ENCODE assay signal across 11 mouse cellular contexts in genomic region chr9:88295798-88296197, GRCm38 (mm10). TPM values are rescaled to one million over a fixed set of nuclear protein-coding genes. Genes with fewer than 3 reads are reported as not detected.
DNase-seq lines count a peak whose midpoint lies in the region; TF ChIP-seq lines count a peak whose summit lies in the region.
"Had no signal": no experiment of that assay in that cellular context is flagged by ENCODE, and none has a peak within 500 bp of the region (broad histone marks: within the 10 kb centered on the region; RNA-seq: fewer than 3 reads in every experiment).

No protein-coding gene starts in this region.

- no peak overlapping the region for H3K4me3 ChIP-seq in thymus, adult 2 months (ENCODE audit: control insufficient read depth, insufficient read depth, low read length)
- H3K4me3 ChIP-seq: intestine, embryonic 15.5 days; limb, embryonic 12.5 days had no signal

- no peaks in the 10 kb centered on the region for H3K4me1 ChIP-seq in thymus, adult 2 months (replicated peaks; ENCODE audit: control insufficient read depth, insufficient read depth, low read length)
- H3K4me1 ChIP-seq: intestine, embryonic 15.5 days; limb, embryonic 12.5 days had no signal

- H3K27me3 ChIP-seq in thymus, adult 2 months (ENCODE audit: control insufficient read depth, insufficient read depth, low read length): no peaks in the 10 kb centered on the region
- H3K27me3 ChIP-seq: intestine, embryonic 15.5 days; limb, embryonic 12.5 days had no signal

- no peak for TF ChIP-seq POLR2A in thymus, adult 2 months (IDR thresholded peaks at IDR 0.05; ENCODE audit: control insufficient read depth, extremely low read depth, insufficient read depth, low read length, poor library complexity)

- H3K36me3 ChIP-seq in thymus, adult 2 months (ENCODE audit: control insufficient read depth, insufficient read depth, low read length): no peaks in the 10 kb centered on the region
- H3K36me3 ChIP-seq: intestine, embryonic 15.5 days; limb, embryonic 12.5 days had no signal

- 73% methylated on average over 4 of the region's 4 CpGs for WGBS in thymus, adult 2 months

- no peak overlapping the region for H3K27ac ChIP-seq in thymus, adult 2 months (ENCODE audit: control insufficient read depth, insufficient read depth, low read length)
- H3K27ac ChIP-seq: intestine, embryonic 15.5 days; limb, embryonic 12.5 days had no signal

- intact Hi-C loops in left cerebral cortex, postnatal 4 days (cut with DNase I): no loop called here
- intact Hi-C loops in heart, postnatal 10 days (cut with DNase I): no loop called here

- no peak for TF ChIP-seq CTCF in thymus, adult 2 months (IDR thresholded peaks at IDR 0.05; ENCODE audit: borderline replicate concordance, control insufficient read depth, extremely low read depth, insufficient read depth, low read length, poor library complexity)

- peak; percentile 24 to 27 for DNase-seq in cerebellum, postnatal 36 days
- DNase-seq in cerebellum, adult 8-10 months: no peak
- peak; percentile 62 for DNase-seq in left cerebral cortex, postnatal 4 days
- DNase-seq in left cerebral cortex, adult 11 months (ENCODE audit: low spot score): no peak
- peak; percentile 44 to 53 for DNase-seq in heart, postnatal 10 days
- peak; percentile 22 for DNase-seq in retina, postnatal 1 day
- DNase-seq in thymus, adult 2 months: no peak
- DNase-seq in kidney, postnatal 36 days: no peak
- DNase-seq: lung, postnatal 4 days had no signal

RNA-seq across cellular contexts. Expression of gene Nt5e, which starts 31.2 kb away (rescaled TPM):
- total RNA-seq in left cerebral cortex, postnatal 4 days (2021): 1 to 10 TPM; 2.9 to 3.4 TPM
- 10 to 100 TPM; 11.6 to 12.5 TPM for total RNA-seq in heart, postnatal 10 days (2021)
- 1.7 and 1.9 TPM in 2 replicates for polyA plus RNA-seq in thymus, adult 2 months (2012; rRNA removed)

Comparison
In these comparisons a context has a peak if more than half of its experiments do, and no peak if none do; other contexts are left out.
1. DNase-seq: peak in cerebellum, postnatal 36 days (2 of 2), left cerebral cortex, postnatal 4 days (single experiment), heart, postnatal 10 days (2 of 2) and retina, postnatal 1 day (single experiment); none in cerebellum, adult 8-10 months (single experiment), left cerebral cortex, adult 11 months (single experiment), thymus, adult 2 months (single experiment) and kidney, postnatal 36 days (0 of 2).